Comparison of ENCODE assay signal across 11 mouse cellular contexts in the genomic region with DNA sequence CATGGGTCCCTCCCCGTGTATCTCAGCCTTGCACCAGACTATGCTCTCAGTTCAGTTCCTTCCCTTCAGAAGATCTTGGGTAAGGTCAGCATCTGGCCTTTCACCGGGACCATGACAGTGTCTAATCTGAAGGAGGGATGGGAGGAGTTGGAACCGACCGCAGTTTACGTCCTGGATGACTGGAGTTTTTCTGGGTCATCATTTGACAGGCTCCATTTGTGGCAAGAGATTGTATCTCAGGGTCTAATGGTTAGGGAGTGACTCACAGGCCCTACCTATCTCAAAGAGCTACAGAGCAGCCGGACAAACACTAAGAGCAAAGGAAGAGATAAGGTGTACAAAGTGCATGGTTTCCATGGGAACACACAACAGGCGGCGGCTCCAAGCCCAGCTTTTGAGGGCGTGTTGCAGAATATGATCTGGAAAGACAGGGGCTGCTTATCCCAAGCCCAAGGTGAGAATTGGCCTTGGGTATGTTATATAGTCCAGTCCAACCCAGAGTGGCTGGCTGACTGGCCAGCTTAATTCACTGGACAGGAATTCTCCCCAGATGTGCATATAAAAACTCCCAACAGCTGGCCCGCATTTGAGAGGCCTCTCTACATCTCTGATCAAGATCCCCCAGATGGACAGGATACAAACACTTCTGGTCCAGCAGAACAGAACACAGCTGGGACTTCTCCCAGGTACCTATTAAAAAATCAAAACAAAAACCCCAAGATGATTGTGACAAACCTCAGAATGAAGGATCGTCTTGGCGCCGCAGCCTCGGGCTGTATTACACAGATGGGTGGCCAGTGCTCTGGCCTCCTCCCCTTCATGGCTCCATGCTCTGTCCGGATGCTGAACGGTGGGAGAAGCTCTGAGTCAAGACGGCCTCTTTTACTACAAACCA. TPM values are rescaled to one million over a fixed set of nuclear protein-coding genes. Genes with fewer than 3 reads are reported as not detected.
DNase-seq lines count a peak whose midpoint lies in the region; ATAC-seq lines count a peak whose summit lies in the region.
"Had no signal": no experiment of that assay in that cellular context is flagged by ENCODE, and none has a peak within 500 bp of the region (broad histone marks: within the 10 kb centered on the region; RNA-seq: fewer than 3 reads in every experiment).

No protein-coding gene starts in this region.

- H3K27ac ChIP-seq in embryonic facial prominence, embryonic 14.5 days (replicated peaks; ENCODE audit: low read depth, low read length), result no peak overlapping the region; the same call in 1 of the 2 replicates
- H3K27ac ChIP-seq in embryonic facial prominence, embryonic 10.5 days (replicated peaks), result no peak overlapping the region
- H3K27ac ChIP-seq in heart, embryonic 15.5 days, result no peak overlapping the region
- peak overlapping the region; percentile 26; the same call in 1 of the 2 replicates for H3K27ac ChIP-seq in liver, embryonic 16.5 days (ENCODE audit: low read length)
- no peak overlapping the region for H3K27ac ChIP-seq in midbrain, embryonic 11.5 days (ENCODE audit: low read depth, low read length)
- H3K27ac ChIP-seq: kidney, embryonic 15.5 days; macrophage; neural tube, embryonic 12.5 days had no signal

- H3K4me2 ChIP-seq in embryonic facial prominence, embryonic 14.5 days (ENCODE audit: low read depth, low read length), result no peak overlapping the region
- H3K4me2 ChIP-seq in heart, embryonic 15.5 days, result no peak overlapping the region
- H3K4me2 ChIP-seq in liver, embryonic 16.5 days (ENCODE audit: low read depth, low read length), result no peak overlapping the region
- no peak overlapping the region for H3K4me2 ChIP-seq in midbrain, embryonic 11.5 days
- H3K4me2 ChIP-seq: kidney, embryonic 15.5 days; neural tube, embryonic 12.5 days had no signal

- peak; percentile 35; the same call in 1 of the 2 replicates for ATAC-seq in embryonic facial prominence, embryonic 14.5 days (ENCODE audit: low read depth)
- peak; percentile 75 for ATAC-seq in heart, embryonic 15.5 days (replicated peaks; ENCODE audit: insufficient number of reproducible peaks, insufficient read depth, low FRiP score, low read depth)
- ATAC-seq in liver, embryonic 16.5 days (ENCODE audit: low read depth), result peak; percentile 80
- no peak for ATAC-seq in midbrain, embryonic 11.5 days (ENCODE audit: low FRiP score)

- peaks cover 9% of the 10 kb centered on the region; the same call in 1 of the 2 replicates for H3K4me1 ChIP-seq in embryonic facial prominence, embryonic 14.5 days (ENCODE audit: control insufficient read depth, insufficient read depth, low read length)
- peaks cover 23% of the 10 kb centered on the region for H3K4me1 ChIP-seq in embryonic facial prominence, embryonic 10.5 days
- H3K4me1 ChIP-seq in heart, embryonic 15.5 days (replicated peaks), result peaks cover 5% of the 10 kb centered on the region; the same call in 1 of the 2 replicates
- peaks cover 12% of the 10 kb centered on the region for H3K4me1 ChIP-seq in liver, embryonic 16.5 days (ENCODE audit: control insufficient read depth, low read depth, low read length)
- H3K4me1 ChIP-seq in midbrain, embryonic 11.5 days (ENCODE audit: control insufficient read depth, insufficient read depth, low read length), result no peaks in the 10 kb centered on the region
- H3K4me1 ChIP-seq: neural tube, embryonic 12.5 days had no signal

- 61% methylated on average over 17 of the region's 17 CpGs for WGBS in embryonic facial prominence, embryonic 14.5 days
- 85% methylated on average over 17 of the region's 17 CpGs for WGBS in embryonic facial prominence, embryonic 10.5 days
- WGBS in heart, embryonic 15.5 days, result 48% methylated on average over 17 of the region's 17 CpGs
- WGBS in liver, embryonic 16.5 days (ENCODE audit: insufficient replicate concordance), result 34% methylated on average over 17 of the region's 17 CpGs
- 90% methylated on average over 17 of the region's 17 CpGs for WGBS in midbrain, embryonic 11.5 days

- no peaks in the 10 kb centered on the region for H3K9me3 ChIP-seq in embryonic facial prominence, embryonic 14.5 days (ENCODE audit: control insufficient read depth, low read length)
- H3K9me3 ChIP-seq in embryonic facial prominence, embryonic 10.5 days, result peaks cover 10% of the 10 kb centered on the region; the same call in 1 of the 2 replicates
- no peaks in the 10 kb centered on the region for H3K9me3 ChIP-seq in heart, embryonic 15.5 days (replicated peaks)
- peaks cover 3% of the 10 kb centered on the region for H3K9me3 ChIP-seq in liver, embryonic 16.5 days (replicated peaks; ENCODE audit: control insufficient read depth, low read length)
- H3K9me3 ChIP-seq in midbrain, embryonic 11.5 days (ENCODE audit: control insufficient read depth, low read length), result no peaks in the 10 kb centered on the region; the same call in 1 of the 2 replicates
- H3K9me3 ChIP-seq: kidney, embryonic 15.5 days had no signal

- no peak overlapping the region for H3K4me3 ChIP-seq in embryonic facial prominence, embryonic 14.5 days (ENCODE audit: low read depth, low read length)
- H3K4me3 ChIP-seq in embryonic facial prominence, embryonic 10.5 days, result no peak overlapping the region
- H3K4me3 ChIP-seq in heart, embryonic 15.5 days, result no peak overlapping the region
- H3K4me3 ChIP-seq in liver, embryonic 16.5 days (ENCODE audit: low read depth, low read length), result no peak overlapping the region
- H3K4me3 ChIP-seq in midbrain, embryonic 11.5 days (ENCODE audit: low read depth, low read length), result no peak overlapping the region
- H3K4me3 ChIP-seq: kidney, embryonic 15.5 days; neural tube, embryonic 12.5 days had no signal

- peak; percentile 38 for DNase-seq in embryonic facial prominence, embryonic 14.5 days (ENCODE audit: low spot score)
- no peak for DNase-seq in embryonic facial prominence, embryonic 10.5 days (ENCODE audit: low spot score)
- DNase-seq in 416B (ENCODE audit: low read depth), result peak; percentile 92
- DNase-seq in right cerebral cortex, adult 18-20 months, result no peak
- DNase-seq in midbrain, embryonic 11.5 days (ENCODE audit: low spot score, missing footprints), result no peak
- DNase-seq in neural tube, embryonic 10.5 days (ENCODE audit: extremely low spot score, low spot score), result no peak

- H3K27me3 ChIP-seq in embryonic facial prominence, embryonic 14.5 days (replicated peaks; ENCODE audit: control insufficient read depth, insufficient read depth, low read length), result no peaks in the 10 kb centered on the region
- H3K27me3 ChIP-seq in embryonic facial prominence, embryonic 10.5 days (replicated peaks; ENCODE audit: low read depth, poor library complexity, severe bottlenecking), result no peaks in the 10 kb centered on the region
- H3K27me3 ChIP-seq in heart, embryonic 15.5 days, result no peaks in the 10 kb centered on the region
- no peaks in the 10 kb centered on the region for H3K27me3 ChIP-seq in liver, embryonic 16.5 days (ENCODE audit: control insufficient read depth, insufficient read depth, low read depth, low read length)
- no peaks in the 10 kb centered on the region for H3K27me3 ChIP-seq in midbrain, embryonic 11.5 days (ENCODE audit: control insufficient read depth, insufficient read depth, low read length)
- H3K27me3 ChIP-seq: kidney, embryonic 15.5 days; neural tube, embryonic 12.5 days had no signal

- H3K9ac ChIP-seq in embryonic facial prominence, embryonic 14.5 days (ENCODE audit: low read depth, low read length), result no peak overlapping the region
- H3K9ac ChIP-seq in heart, embryonic 15.5 days, result no peak overlapping the region
- no peak overlapping the region for H3K9ac ChIP-seq in liver, embryonic 16.5 days (ENCODE audit: low read depth, low read length)
- no peak overlapping the region for H3K9ac ChIP-seq in midbrain, embryonic 11.5 days (ENCODE audit: low read length)
- H3K9ac ChIP-seq: kidney, embryonic 15.5 days; neural tube, embryonic 12.5 days had no signal

- H3K36me3 ChIP-seq in embryonic facial prominence, embryonic 14.5 days (ENCODE audit: control insufficient read depth, insufficient read depth, low read length), result no peaks in the 10 kb centered on the region
- H3K36me3 ChIP-seq in embryonic facial prominence, embryonic 10.5 days (replicated peaks), result no peaks in the 10 kb centered on the region
- no peaks in the 10 kb centered on the region for H3K36me3 ChIP-seq in heart, embryonic 15.5 days
- no peaks in the 10 kb centered on the region for H3K36me3 ChIP-seq in liver, embryonic 16.5 days (ENCODE audit: control insufficient read depth, insufficient read depth)
- H3K36me3 ChIP-seq in midbrain, embryonic 11.5 days (ENCODE audit: control insufficient read depth, insufficient read depth, low read length), result no peaks in the 10 kb centered on the region
- H3K36me3 ChIP-seq: kidney, embryonic 15.5 days; neural tube, embryonic 12.5 days had no signal

RNA-seq across cellular contexts. Expression of a gene that starts 12.7 kb away (rescaled TPM):
- 293 and 299 TPM in 2 replicates for polyA plus RNA-seq in embryonic facial prominence, embryonic 14.5 days (2014; fragmentation: Nextera tagmentation; extraction: Ambion mirVana)
- 388 and 409 TPM in 2 replicates for polyA plus RNA-seq in embryonic facial prominence, embryonic 10.5 days (2016; fragmentation: Nextera tagmentation; extraction: Ambion mirVana)
- 363 and 375 TPM in 2 replicates for polyA plus RNA-seq in heart, embryonic 15.5 days (2015; fragmentation: Nextera tagmentation; extraction: Ambion mirVana)
- 135 and 146 TPM in 2 replicates for polyA plus RNA-seq in liver, embryonic 16.5 days (2015; fragmentation: Nextera tagmentation; extraction: Ambion mirVana)
- polyA plus RNA-seq in midbrain, embryonic 11.5 days (2014; fragmentation: Nextera tagmentation; extraction: Ambion mirVana), result 244 and 249 TPM in 2 replicates

RNA-seq across cellular contexts. Expression of a gene that starts 49.1 kb away (rescaled TPM):
- 468 and 555 TPM in 2 replicates for polyA plus RNA-seq in embryonic facial prominence, embryonic 14.5 days (2014; fragmentation: Nextera tagmentation; extraction: Ambion mirVana)
- polyA plus RNA-seq in embryonic facial prominence, embryonic 10.5 days (2016; fragmentation: Nextera tagmentation; extraction: Ambion mirVana), result 431 and 444 TPM in 2 replicates
- 589 and 818 TPM in 2 replicates for polyA plus RNA-seq in heart, embryonic 15.5 days (2015; fragmentation: Nextera tagmentation; extraction: Ambion mirVana)
- polyA plus RNA-seq in liver, embryonic 16.5 days (2015; fragmentation: Nextera tagmentation; extraction: Ambion mirVana), result 252 and 304 TPM in 2 replicates
- polyA plus RNA-seq in midbrain, embryonic 11.5 days (2014; fragmentation: Nextera tagmentation; extraction: Ambion mirVana), result 421 and 426 TPM in 2 replicates

Comparison
In these comparisons a context has a peak if more than half of its experiments do, and no peak if none do; other contexts are left out.
1. DNase-seq: peak in embryonic facial prominence, embryonic 14.5 days (single experiment) and 416B (single experiment); none in embryonic facial prominence, embryonic 10.5 days (single experiment), right cerebral cortex, adult 18-20 months (single experiment), midbrain, embryonic 11.5 days (single experiment) and neural tube, embryonic 10.5 days (single experiment).